Comparison of ENCODE assay signal across 8 mouse cellular contexts in the genomic region with DNA sequence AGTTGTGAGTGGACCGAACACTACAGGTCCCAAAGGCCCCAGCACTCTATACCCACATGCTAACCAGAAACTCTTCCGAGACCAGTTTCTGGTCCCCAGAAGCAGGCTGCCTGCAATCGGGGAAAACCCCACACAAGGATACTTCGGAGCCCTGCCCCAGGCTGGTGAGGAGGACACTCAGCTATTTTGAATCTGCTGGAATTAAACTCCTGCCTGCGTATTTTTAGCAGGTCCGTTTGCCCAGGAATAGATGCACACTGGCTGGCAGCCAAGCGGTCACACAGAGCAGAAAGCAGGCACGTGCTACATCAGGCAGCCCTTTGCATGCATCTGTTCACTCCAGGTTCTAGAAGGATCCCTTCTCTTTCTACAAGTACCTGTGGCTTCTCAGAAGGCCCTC. TPM values are rescaled to one million over a fixed set of nuclear protein-coding genes. Genes with fewer than 3 reads are reported as not detected.
DNase-seq lines count a peak whose midpoint lies in the region; ATAC-seq and TF ChIP-seq lines count a peak whose summit lies in the region.

No protein-coding gene starts in this region.

- no peaks in the 10 kb centered on the region for H3K9me3 ChIP-seq in embryonic facial prominence, embryonic 14.5 days (ENCODE audit: control insufficient read depth, low read length)

- WGBS in embryonic facial prominence, embryonic 14.5 days = 48% methylated on average over 8 of the region's 8 CpGs

- TF ChIP-seq POLR2A in testis, adult 2 months (IDR thresholded peaks at IDR 0.05; ENCODE audit: control insufficient read depth, low read depth, low read length) = no peak

- H3K4me2 ChIP-seq in embryonic facial prominence, embryonic 14.5 days (ENCODE audit: low read depth, low read length) = no peak overlapping the region

- DNase-seq in testis, postnatal 14 days (ENCODE audit: low spot score) = no peak
- DNase-seq in embryonic facial prominence, embryonic 14.5 days (ENCODE audit: low spot score) = peak; percentile 82
- peak; percentile 80 to 85 for DNase-seq in heart, postnatal 14 days
- peak; percentile 61 to 77 for DNase-seq in left cerebral cortex, postnatal 25 days (ENCODE audit: low spot score in 2 of 2)
- DNase-seq in right cerebral cortex, postnatal 36 days (ENCODE audit: low spot score in 2 of 2) = peak; percentile 53 to 59
- no peak for DNase-seq in thymus, postnatal 0 days (ENCODE audit: low spot score)
- no peak for DNase-seq in urinary bladder, postnatal 25 days (ENCODE audit: low spot score)

- no peak for TF ChIP-seq CTCF in testis, adult 2 months (IDR thresholded peaks at IDR 0.05; ENCODE audit: control insufficient read depth, insufficient read depth, insufficient replicate concordance, low read depth, low read length)

- H3K4me1 ChIP-seq in testis, adult 2 months (ENCODE audit: control insufficient read depth, insufficient read depth, low read length) = peaks cover 4% of the 10 kb centered on the region
- peaks cover 16% of the 10 kb centered on the region for H3K4me1 ChIP-seq in embryonic facial prominence, embryonic 14.5 days (ENCODE audit: control insufficient read depth, insufficient read depth, low read length)

- no peaks in the 10 kb centered on the region for H3K36me3 ChIP-seq in testis, adult 2 months (ENCODE audit: control insufficient read depth, insufficient read depth, low read length)
- H3K36me3 ChIP-seq in embryonic facial prominence, embryonic 14.5 days (ENCODE audit: control insufficient read depth, insufficient read depth, low read length) = peaks cover 16% of the 10 kb centered on the region

- no peak overlapping the region; the same call in 1 of the 2 replicates for H3K27ac ChIP-seq in testis, adult 2 months (ENCODE audit: control insufficient read depth, insufficient read depth, low read depth, low read length)
- H3K27ac ChIP-seq in embryonic facial prominence, embryonic 14.5 days (replicated peaks; ENCODE audit: low read depth, low read length) = peak overlapping the region; percentile 45; the same call in 1 of the 2 replicates

- no peaks in the 10 kb centered on the region for H3K27me3 ChIP-seq in testis, adult 2 months (ENCODE audit: control insufficient read depth, insufficient read depth, low read length)
- no peaks in the 10 kb centered on the region for H3K27me3 ChIP-seq in embryonic facial prominence, embryonic 14.5 days (replicated peaks; ENCODE audit: control insufficient read depth, insufficient read depth, low read length)

- peak overlapping the region; percentile 85 for H3K4me3 ChIP-seq in testis, adult 2 months (ENCODE audit: control insufficient read depth, low read depth, low read length)
- no peak overlapping the region for H3K4me3 ChIP-seq in embryonic facial prominence, embryonic 14.5 days (ENCODE audit: low read depth, low read length)

- no peak for ATAC-seq in embryonic facial prominence, embryonic 14.5 days (ENCODE audit: low read depth)

- H3K9ac ChIP-seq in embryonic facial prominence, embryonic 14.5 days (ENCODE audit: low read depth, low read length) = 0 out of 2 replicates have a peak overlapping the region, but pooled peaks have one; percentile 31

- intact Hi-C loops in heart, postnatal 14 days (cut with DNase I) = loop anchor here (5.0 kb wide), 1 partner anchor 123 kb away; the partner anchor contains the start of gene Coil
- intact Hi-C loops in left cerebral cortex, postnatal 25 days (cut with DNase I) = loop anchor here (5.0 kb wide), 1 partner anchor 108 kb away; the partner anchor contains the start of gene Scpep1

RNA-seq across cellular contexts. Expression of gene Akap1, which starts 15.1 kb away (rescaled TPM):
- polyA plus RNA-seq in testis, adult 2 months (2012; rRNA removed) = 535 and 558 TPM in 2 replicates
- 22.2 and 28.2 TPM in 2 replicates for polyA plus RNA-seq in embryonic facial prominence, embryonic 14.5 days (2014; fragmentation: Nextera tagmentation; extraction: Ambion mirVana)
- total RNA-seq in heart, postnatal 14 days (2021) = 100 to 1,000 TPM; 114 TPM
- 10 to 100 TPM; 34.2 to 41.7 TPM for total RNA-seq in left cerebral cortex, postnatal 25 days (2021)
- polyA plus RNA-seq in thymus, postnatal 0 days (2015; fragmentation: Nextera tagmentation; extraction: Ambion mirVana) = 9.3 and 10.0 TPM in 2 replicates

Comparison
In these comparisons a context has a peak if more than half of its experiments do, and no peak if none do; other contexts are left out.
1. DNase-seq: peak in embryonic facial prominence, embryonic 14.5 days (single experiment), heart, postnatal 14 days (2 of 2), left cerebral cortex, postnatal 25 days (2 of 2) and right cerebral cortex, postnatal 36 days (2 of 2); none in testis, postnatal 14 days (single experiment), thymus, postnatal 0 days (single experiment) and urinary bladder, postnatal 25 days (single experiment).
2. RNA of gene Akap1, which starts 15.1 kb away (polyA plus RNA-seq): 535 to 558 TPM in testis, adult 2 months; 22.2 to 28.2 TPM in embryonic facial prominence, embryonic 14.5 days and 9.3 to 10.0 TPM in thymus, postnatal 0 days; every median in the first group is over 10 times any median in the second.